Mouse (Mus musculus): ENCODE measurements around the gene Cacna1e. TPM values are rescaled to one million over a fixed set of nuclear protein-coding genes. Genes with fewer than 3 reads are reported as not detected.

Cacna1e gene
- total RNA-seq, 2 experiments from 2014 or later, result 165 to 231 TPM

GRCm38 (mm10) chr1:154536763-154537162, 347.5 kb downstream of the Cacna1e start:
- DNase-seq (ENCODE audit: extremely low spot score in 1 of 2, low spot score in 1 of 2), result no peak

- DNase-seq (ENCODE audit: extremely low spot score in 1 of 2, low spot score in 1 of 2), result no peak
Observed at GRCm38 (mm10) chr1:154532987-154533940, 351.0 kb downstream of the Cacna1e start.

DNA sequence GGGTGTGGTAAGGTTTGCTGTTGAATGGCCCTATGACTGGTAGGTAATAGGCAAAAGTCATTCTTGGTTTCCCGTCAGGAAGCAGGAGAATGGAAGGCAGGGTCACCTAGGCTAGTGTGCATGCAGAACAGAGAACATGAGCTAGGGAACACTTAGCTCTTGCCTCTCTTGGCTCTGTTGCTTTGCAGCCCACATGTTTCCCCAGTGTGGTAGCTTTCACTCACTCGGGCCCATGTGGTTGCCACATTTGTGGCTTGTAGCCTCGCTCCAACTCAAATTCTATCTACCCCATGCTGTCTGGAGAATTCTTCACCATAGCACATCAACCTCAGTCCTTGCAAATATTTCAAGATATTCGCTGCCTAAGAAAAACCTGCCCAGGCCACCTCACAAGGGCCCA, 354.6 kb downstream of the Cacna1e start:
- no peak for DNase-seq (ENCODE audit: extremely low spot score in 1 of 2, low spot score in 1 of 2)

GRCm38 (mm10) chr1:154528803-154529202, 355.5 kb downstream of the Cacna1e start:
- no peak for DNase-seq (ENCODE audit: extremely low spot score in 1 of 2, low spot score in 1 of 2)

DNA sequence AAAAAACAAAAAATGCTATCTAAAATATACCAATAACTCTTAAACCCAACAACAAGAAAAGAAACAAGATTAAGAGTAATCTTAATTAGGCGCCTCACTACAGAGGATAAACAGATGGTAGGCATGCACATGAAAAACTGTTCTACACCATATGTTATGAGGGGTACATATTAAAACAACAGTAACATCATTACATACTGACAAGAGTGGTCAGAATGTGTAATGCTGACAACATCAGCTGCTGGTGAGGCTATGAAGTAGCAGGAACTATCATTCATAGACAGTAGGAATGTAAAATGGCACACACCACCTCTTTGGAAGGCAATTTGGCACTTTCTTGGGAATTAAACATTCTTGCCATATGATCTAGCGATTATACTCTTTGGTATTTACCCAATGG, 363.6 kb downstream of the Cacna1e start:
- DNase-seq (ENCODE audit: extremely low spot score in 1 of 2, low spot score in 1 of 2), result no peak

GRCm38 (mm10) chr1:154515350-154515749, 369.0 kb downstream of the Cacna1e start:
- no peak for DNase-seq (ENCODE audit: extremely low spot score in 1 of 2, low spot score in 1 of 2)

DNA sequence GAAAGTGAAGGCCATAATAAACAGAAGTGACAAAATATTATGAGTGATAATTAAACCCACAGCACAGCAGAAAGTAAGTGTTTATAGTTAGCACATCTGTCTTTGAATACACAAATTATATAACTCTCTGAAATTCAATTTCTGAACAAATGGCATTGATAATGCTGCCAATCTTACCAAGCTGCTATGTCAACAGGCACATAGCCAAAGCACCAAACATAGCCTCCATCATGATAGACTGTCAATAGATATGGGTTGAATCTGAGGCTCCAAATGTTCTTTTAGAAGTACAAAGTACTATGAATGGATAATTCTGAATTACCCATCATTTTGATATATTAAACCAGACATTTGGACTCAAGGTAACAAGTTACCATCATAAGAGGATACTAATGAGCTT, 372.6 kb downstream of the Cacna1e start:
- DNase-seq (ENCODE audit: extremely low spot score in 1 of 2, low spot score in 1 of 2), result no peak

GRCm38 (mm10) chr1:154504005-154504404, 380.3 kb downstream of the Cacna1e start:
- DNase-seq (ENCODE audit: extremely low spot score in 1 of 2, low spot score in 1 of 2), result no peak

- DNase-seq (ENCODE audit: extremely low spot score in 1 of 2, low spot score in 1 of 2), result no peak
Observed at GRCm38 (mm10) chr1:154500869-154501268, 383.4 kb downstream of the Cacna1e start.

DNA sequence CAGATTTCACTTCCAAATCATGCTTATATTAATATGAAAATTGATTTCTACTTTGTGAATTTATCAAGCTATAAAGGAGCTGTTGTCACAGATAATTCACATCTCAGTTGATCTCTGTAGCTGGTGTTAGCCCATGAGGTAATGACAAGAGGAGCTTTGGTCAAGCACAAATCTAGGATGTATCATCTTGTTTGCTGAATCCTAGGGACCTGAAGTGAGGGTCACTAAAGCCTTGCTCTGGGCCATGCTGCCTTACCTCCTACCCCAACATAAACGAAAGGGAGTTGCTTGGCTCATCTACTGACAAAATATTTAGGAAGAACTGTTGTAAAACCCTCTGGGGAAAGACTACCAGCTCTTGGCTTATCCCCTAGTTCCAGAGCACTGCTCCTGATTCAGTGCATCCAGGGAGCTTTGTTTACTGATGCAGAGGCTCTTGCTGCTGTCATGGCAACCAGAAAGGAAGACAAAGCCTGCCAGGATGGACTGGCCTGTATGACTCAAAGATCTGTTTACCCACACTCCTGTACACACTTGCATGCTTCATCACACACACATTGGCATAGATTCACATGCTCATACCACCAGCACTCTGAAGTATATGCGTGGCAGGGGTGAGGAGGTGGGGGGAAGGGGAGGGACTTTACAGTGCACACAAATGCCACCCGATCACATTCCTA, 384.0 kb downstream of the Cacna1e start:
- peak in 1 of 2 experiments; percentile 16 for DNase-seq (ENCODE audit: extremely low spot score in 1 of 2, low spot score in 1 of 2)

DNA sequence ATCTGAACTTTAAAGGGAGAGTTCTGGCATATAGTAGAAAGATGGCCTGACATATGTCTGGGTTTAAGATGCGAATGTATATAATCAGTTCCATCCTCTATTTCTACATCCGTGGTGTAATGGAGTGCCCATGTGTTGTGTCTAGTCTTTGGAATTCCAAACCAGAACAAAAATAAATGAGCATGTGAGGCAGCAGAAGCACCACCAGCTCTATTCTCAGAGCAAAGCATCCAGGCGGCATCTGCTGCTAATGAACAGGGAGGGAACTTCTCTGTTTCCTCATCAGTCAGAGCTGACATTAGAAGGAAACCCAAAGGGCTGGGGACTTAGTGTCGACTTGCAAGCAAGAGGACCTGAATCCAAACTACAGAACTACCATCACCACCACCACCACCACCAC, 385.5 kb downstream of the Cacna1e start:
- no peak for DNase-seq (ENCODE audit: extremely low spot score in 1 of 2, low spot score in 1 of 2)

- no peak for DNase-seq (ENCODE audit: extremely low spot score in 1 of 2, low spot score in 1 of 2)
Observed at GRCm38 (mm10) chr1:154491071-154491470, 393.2 kb downstream of the Cacna1e start.

DNA sequence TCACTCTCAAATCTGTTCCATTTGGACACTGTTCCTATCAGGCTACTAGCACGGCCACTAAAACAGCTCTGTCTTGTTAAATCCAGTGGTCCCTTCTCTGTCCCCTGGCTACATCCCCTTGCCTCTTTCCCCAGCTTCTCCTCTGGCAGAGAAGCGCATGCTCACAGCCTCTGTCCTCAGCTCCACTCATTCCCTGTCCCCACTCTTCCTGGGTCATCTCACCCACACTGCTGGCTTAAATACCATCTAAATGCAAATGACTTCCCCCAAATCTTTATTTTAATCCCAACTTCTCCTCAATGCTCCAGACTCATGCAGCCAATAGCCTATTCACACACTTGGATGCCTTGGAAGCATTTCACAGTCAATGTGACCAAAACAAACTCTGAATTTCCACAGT, 407.6 kb downstream of the Cacna1e start:
- DNase-seq (ENCODE audit: extremely low spot score in 1 of 2, low spot score in 1 of 2), result no peak

- no peak for DNase-seq (ENCODE audit: extremely low spot score in 1 of 2, low spot score in 1 of 2)
Observed at GRCm38 (mm10) chr1:154475706-154476105, 408.6 kb downstream of the Cacna1e start.

- DNase-seq (ENCODE audit: extremely low spot score in 1 of 2, low spot score in 1 of 2), result no peak
Observed at GRCm38 (mm10) chr1:154474156-154474555, 410.1 kb downstream of the Cacna1e start.

DNA sequence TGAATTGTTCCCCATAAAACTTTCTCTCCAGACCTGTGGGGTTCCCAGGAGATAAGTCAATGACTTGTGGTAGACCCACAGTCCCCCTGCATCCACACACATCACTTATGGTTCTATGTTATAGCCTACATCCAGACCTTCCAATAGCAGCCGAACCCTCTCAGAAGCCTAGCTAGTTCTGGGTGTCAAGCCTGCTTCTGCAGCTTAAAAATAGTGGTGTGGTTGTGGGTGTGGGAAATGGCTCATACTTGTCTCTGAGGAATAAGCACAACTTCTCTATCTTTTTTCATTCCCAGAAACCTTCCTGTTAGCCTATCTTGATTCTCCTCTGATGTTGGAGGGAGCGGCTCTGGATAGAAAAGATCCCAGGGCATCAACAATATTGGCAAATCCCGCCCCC, 417.0 kb downstream of the Cacna1e start:
- no peak for DNase-seq (ENCODE audit: extremely low spot score in 1 of 2, low spot score in 1 of 2)

DNA sequence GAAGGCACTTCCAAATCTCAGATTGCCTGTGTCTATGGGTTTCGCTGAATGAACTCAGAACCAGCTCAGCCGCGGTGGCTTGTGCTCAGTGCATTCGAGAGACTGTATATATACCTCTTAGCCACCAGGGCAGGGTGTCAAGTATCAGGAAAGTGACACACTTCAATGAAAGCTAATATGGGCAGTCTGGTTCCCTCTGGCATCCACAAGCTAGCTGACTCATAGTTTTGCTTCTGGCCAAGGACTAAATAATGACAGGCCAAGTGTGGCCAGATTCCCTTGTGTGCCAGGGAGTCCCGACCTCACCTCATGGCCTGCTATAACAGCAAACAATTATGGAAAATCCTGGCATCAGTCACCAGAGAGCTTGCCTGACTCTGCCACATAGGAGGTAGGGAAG, 422.8 kb downstream of the Cacna1e start:
- no peak for DNase-seq (ENCODE audit: extremely low spot score in 1 of 2, low spot score in 1 of 2)

DNA sequence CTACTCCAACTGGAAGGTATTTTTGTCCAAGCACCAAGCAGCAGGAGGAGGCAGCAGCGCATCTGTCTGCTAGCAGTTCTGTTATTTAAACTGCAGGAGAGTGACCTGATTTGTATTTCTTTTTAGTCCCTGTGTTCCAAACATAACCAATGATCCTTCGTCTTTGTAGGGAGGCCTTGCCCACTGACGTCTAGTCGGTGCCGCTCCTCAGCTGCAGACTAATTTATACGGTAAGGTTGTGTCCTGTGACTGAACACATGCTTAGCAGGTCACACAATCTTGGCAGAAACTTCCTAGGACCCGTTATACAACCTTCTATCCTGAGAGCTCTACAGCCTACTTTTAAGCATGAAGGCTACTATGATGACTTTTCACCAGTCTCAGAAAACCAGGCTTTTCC, 424.2 kb downstream of the Cacna1e start:
- DNase-seq (ENCODE audit: extremely low spot score in 1 of 2, low spot score in 1 of 2), result no peak

GRCm38 (mm10) chr1:154458601-154459000, 425.7 kb downstream of the Cacna1e start:
- DNase-seq (ENCODE audit: extremely low spot score in 1 of 2, low spot score in 1 of 2), result no peak

DNA sequence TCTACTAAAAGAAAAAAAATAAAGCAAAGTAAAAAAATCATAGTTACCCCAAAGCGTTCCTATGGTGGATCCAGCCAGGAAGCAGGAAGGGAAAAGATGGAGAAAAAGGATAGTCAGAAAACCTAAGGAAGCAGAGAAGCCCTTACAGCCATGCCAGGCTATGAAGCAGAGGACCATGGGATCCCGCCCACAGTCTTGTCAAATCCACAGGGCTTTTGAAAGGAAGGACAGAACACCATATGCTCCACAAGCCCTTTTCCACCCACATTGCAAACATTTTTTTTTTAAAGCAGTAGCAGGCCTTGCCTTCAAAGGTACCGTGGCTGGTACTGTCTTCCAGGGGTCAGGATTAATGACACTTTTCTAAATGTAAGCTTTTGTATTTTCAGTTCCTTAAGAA, 433.5 kb downstream of the Cacna1e start:
- DNase-seq (ENCODE audit: extremely low spot score in 1 of 2, low spot score in 1 of 2), result no peak

DNA sequence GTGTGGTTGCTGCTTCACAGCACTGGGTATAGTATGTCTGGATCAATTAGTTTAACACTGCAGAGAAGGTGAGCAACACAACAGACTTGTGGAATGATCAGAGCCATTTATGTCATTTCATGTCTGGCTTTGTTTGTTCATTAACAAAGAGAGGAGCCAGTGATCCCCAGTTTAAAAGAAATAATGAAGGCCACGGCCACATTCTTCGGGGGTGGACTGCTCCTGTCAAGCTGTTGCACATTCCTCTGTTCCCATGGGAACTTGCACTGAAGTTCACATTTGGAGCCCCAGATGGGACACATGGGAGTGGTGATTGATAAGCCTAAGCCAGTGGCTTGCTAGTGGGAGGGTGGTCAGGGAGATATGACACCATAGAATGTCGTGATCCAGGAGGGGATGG, 437.8 kb downstream of the Cacna1e start:
- no peak for DNase-seq (ENCODE audit: extremely low spot score in 1 of 2, low spot score in 1 of 2)

- no peak for DNase-seq (ENCODE audit: extremely low spot score in 1 of 2, low spot score in 1 of 2)
Observed at GRCm38 (mm10) chr1:154433520-154433919, 450.8 kb downstream of the Cacna1e start.

Data from layer of hippocampus, postnatal 25 days (tissue).